Mouse (Mus musculus): Measurements from ENCODE around the gene Ugt1a8. TPM values are rescaled to one million over a fixed set of nuclear protein-coding genes. Genes with fewer than 3 reads are reported as not detected.

Ugt1a8 gene
- polyA plus RNA-seq, 1 experiment from 2014 or later, result not detected

- 84% methylated on average over 2 of the region's 2 CpGs for WGBS
- H3K4me1 ChIP-seq (ENCODE audit: control insufficient read depth, insufficient read depth, low read depth, low read length), result no peaks in the 10 kb centered on the region
- no peaks in the 10 kb centered on the region for H3K36me3 ChIP-seq (ENCODE audit: control insufficient read depth, insufficient read depth, low read length)
- H3K27ac ChIP-seq (ENCODE audit: low read depth, low read length), result no peak overlapping the region
- H3K9me3 ChIP-seq (ENCODE audit: control insufficient read depth, low read length), result peaks cover 64% of the 10 kb centered on the region
- H3K27me3 ChIP-seq (replicated peaks; ENCODE audit: control insufficient read depth, insufficient read depth, low read length), result no peaks in the 10 kb centered on the region
- H3K4me2 ChIP-seq (ENCODE audit: low read length), result no peak overlapping the region
- H3K9ac ChIP-seq (ENCODE audit: low read depth, low read length), result no peak overlapping the region
- H3K4me3 ChIP-seq (ENCODE audit: low read length), result no peak overlapping the region
- ATAC-seq, result no peak; the same call in 1 of the 2 replicates
Measured at GRCm38 (mm10) chr1:88213766-88214461, 126.3 kb downstream of the Ugt1a8 start.

GRCm38 (mm10) chr1:88214462-88214952 is 126.9 kb downstream of the Ugt1a8 start:
- no peak overlapping the region for H3K4me2 ChIP-seq (ENCODE audit: low read length)
- WGBS, result 81% methylated on average over 2 of the region's 2 CpGs
- H3K4me3 ChIP-seq (ENCODE audit: low read length), result no peak overlapping the region
- no peak for ATAC-seq
- H3K27ac ChIP-seq (ENCODE audit: low read depth, low read length), result no peak overlapping the region
- no peaks in the 10 kb centered on the region for H3K4me1 ChIP-seq (ENCODE audit: control insufficient read depth, insufficient read depth, low read depth, low read length)
- H3K9me3 ChIP-seq (ENCODE audit: control insufficient read depth, low read length), result peaks cover 64% of the 10 kb centered on the region
- H3K9ac ChIP-seq (ENCODE audit: low read depth, low read length), result no peak overlapping the region
- no peaks in the 10 kb centered on the region for H3K27me3 ChIP-seq (replicated peaks; ENCODE audit: control insufficient read depth, insufficient read depth, low read length)
- no peaks in the 10 kb centered on the region for H3K36me3 ChIP-seq (ENCODE audit: control insufficient read depth, insufficient read depth, low read length)

- no peak for ATAC-seq
- H3K4me1 ChIP-seq (ENCODE audit: control insufficient read depth, insufficient read depth, low read depth, low read length), result no peaks in the 10 kb centered on the region
- peaks cover 61% of the 10 kb centered on the region for H3K9me3 ChIP-seq (ENCODE audit: control insufficient read depth, low read length)
- no peak overlapping the region for H3K27ac ChIP-seq (ENCODE audit: low read depth, low read length)
- no peaks in the 10 kb centered on the region for H3K36me3 ChIP-seq (ENCODE audit: control insufficient read depth, insufficient read depth, low read length)
- no peak overlapping the region for H3K4me2 ChIP-seq (ENCODE audit: low read length)
- no peak overlapping the region for H3K9ac ChIP-seq (ENCODE audit: low read depth, low read length)
- H3K4me3 ChIP-seq (ENCODE audit: low read length), result no peak overlapping the region
- WGBS, result 70% methylated on average over 10 of the region's 10 CpGs
- no peaks in the 10 kb centered on the region for H3K27me3 ChIP-seq (replicated peaks; ENCODE audit: control insufficient read depth, insufficient read depth, low read length)
Measured at GRCm38 (mm10) chr1:88215466-88216380, 128.1 kb downstream of the Ugt1a8 start.

GRCm38 (mm10) chr1:88216551-88216950 is 128.9 kb downstream of the Ugt1a8 start:
- no peak overlapping the region for H3K4me2 ChIP-seq (ENCODE audit: low read length)
- 56% methylated on average over 2 of the region's 2 CpGs for WGBS
- no peak overlapping the region for H3K27ac ChIP-seq (ENCODE audit: low read depth, low read length)
- H3K9ac ChIP-seq (ENCODE audit: low read depth, low read length), result no peak overlapping the region
- H3K27me3 ChIP-seq (replicated peaks; ENCODE audit: control insufficient read depth, insufficient read depth, low read length), result no peaks in the 10 kb centered on the region
- no peak overlapping the region for H3K4me3 ChIP-seq (ENCODE audit: low read length)
- no peak for ATAC-seq
- no peaks in the 10 kb centered on the region for H3K4me1 ChIP-seq (ENCODE audit: control insufficient read depth, insufficient read depth, low read depth, low read length)
- no peaks in the 10 kb centered on the region for H3K36me3 ChIP-seq (ENCODE audit: control insufficient read depth, insufficient read depth, low read length)
- H3K9me3 ChIP-seq (ENCODE audit: control insufficient read depth, low read length), result peaks cover 58% of the 10 kb centered on the region

- 65% methylated on average over 2 of the region's 2 CpGs for WGBS
- H3K4me2 ChIP-seq (ENCODE audit: low read length), result no peak overlapping the region
- H3K4me1 ChIP-seq (ENCODE audit: control insufficient read depth, insufficient read depth, low read depth, low read length), result no peaks in the 10 kb centered on the region
- no peaks in the 10 kb centered on the region for H3K36me3 ChIP-seq (ENCODE audit: control insufficient read depth, insufficient read depth, low read length)
- ATAC-seq, result no peak
- H3K4me3 ChIP-seq (ENCODE audit: low read length), result no peak overlapping the region
- no peak overlapping the region for H3K9ac ChIP-seq (ENCODE audit: low read depth, low read length)
- no peaks in the 10 kb centered on the region for H3K27me3 ChIP-seq (replicated peaks; ENCODE audit: control insufficient read depth, insufficient read depth, low read length)
- H3K9me3 ChIP-seq (ENCODE audit: control insufficient read depth, low read length), result peaks cover 54% of the 10 kb centered on the region
- H3K27ac ChIP-seq (ENCODE audit: low read depth, low read length), result no peak overlapping the region
Measured at GRCm38 (mm10) chr1:88217144-88217543, 129.5 kb downstream of the Ugt1a8 start.

- Histone ChIP-seq H3K27me3 (replicated peaks; ENCODE audit: control insufficient read depth, insufficient read depth, low read length) (no peaks in the 10 kb centered on the region), H3K4me2 (ENCODE audit: low read length) (no peak overlapping the region), H3K36me3 (ENCODE audit: control insufficient read depth, insufficient read depth, low read length) (no peaks in the 10 kb centered on the region), H3K9ac (ENCODE audit: low read depth, low read length) (no peak overlapping the region), H3K27ac (ENCODE audit: low read depth, low read length) (no peak overlapping the region), H3K4me3 (ENCODE audit: low read length) (no peak overlapping the region), H3K9me3 (ENCODE audit: control insufficient read depth, low read length) (peaks cover 51% of the 10 kb centered on the region), H3K4me1 (ENCODE audit: control insufficient read depth, insufficient read depth, low read depth, low read length) (no peaks in the 10 kb centered on the region)
- WGBS, result 41% methylated on average over 3 of the region's 3 CpGs
- ATAC-seq, result no peak
Measured at GRCm38 (mm10) chr1:88217576-88217975, 130.0 kb downstream of the Ugt1a8 start.

GRCm38 (mm10) chr1:88218051-88218450 is 130.4 kb downstream of the Ugt1a8 start:
- Histone ChIP-seq H3K4me2 (ENCODE audit: low read length) (no peak overlapping the region), H3K27ac (ENCODE audit: low read depth, low read length) (no peak overlapping the region), H3K4me1 (ENCODE audit: control insufficient read depth, insufficient read depth, low read depth, low read length) (no peaks in the 10 kb centered on the region), H3K27me3 (replicated peaks; ENCODE audit: control insufficient read depth, insufficient read depth, low read length) (no peaks in the 10 kb centered on the region), H3K4me3 (ENCODE audit: low read length) (no peak overlapping the region), H3K36me3 (ENCODE audit: control insufficient read depth, insufficient read depth, low read length) (no peaks in the 10 kb centered on the region), H3K9me3 (ENCODE audit: control insufficient read depth, low read length) (peaks cover 47% of the 10 kb centered on the region), H3K9ac (ENCODE audit: low read depth, low read length) (no peak overlapping the region)
- ATAC-seq, result no peak
- WGBS, result 75% methylated on average over 9 of the region's 9 CpGs

GRCm38 (mm10) chr1:88218591-88218990 is 131.0 kb downstream of the Ugt1a8 start:
- 52% methylated on average over 4 of the region's 4 CpGs for WGBS

GRCm38 (mm10) chr1:88219054-88219453 is 131.4 kb downstream of the Ugt1a8 start:
- WGBS, result 26% methylated on average over 1 of the region's 1 CpGs
- no peaks in the 10 kb centered on the region for H3K36me3 ChIP-seq (ENCODE audit: control insufficient read depth, insufficient read depth, low read length)

More at GRCm38 (mm10) chr1:88218591-88218990, 131.0 kb downstream of the Ugt1a8 start:
- Histone ChIP-seq H3K27me3 (replicated peaks; ENCODE audit: control insufficient read depth, insufficient read depth, low read length) (no peaks in the 10 kb centered on the region), H3K9ac (ENCODE audit: low read depth, low read length) (no peak overlapping the region), H3K4me2 (ENCODE audit: low read length) (no peak overlapping the region), H3K4me1 (ENCODE audit: control insufficient read depth, insufficient read depth, low read depth, low read length) (no peaks in the 10 kb centered on the region), H3K4me3 (ENCODE audit: low read length) (no peak overlapping the region), H3K27ac (ENCODE audit: low read depth, low read length) (no peak overlapping the region), H3K36me3 (ENCODE audit: control insufficient read depth, insufficient read depth, low read length) (no peaks in the 10 kb centered on the region), H3K9me3 (ENCODE audit: control insufficient read depth, low read length) (peaks cover 41% of the 10 kb centered on the region)
- no peak for ATAC-seq

More at GRCm38 (mm10) chr1:88219054-88219453, 131.4 kb downstream of the Ugt1a8 start:
- no peaks in the 10 kb centered on the region for H3K4me1 ChIP-seq (ENCODE audit: control insufficient read depth, insufficient read depth, low read depth, low read length)
- no peak overlapping the region for H3K4me2 ChIP-seq (ENCODE audit: low read length)
- H3K9ac ChIP-seq (ENCODE audit: low read depth, low read length), result no peak overlapping the region
- H3K9me3 ChIP-seq (ENCODE audit: control insufficient read depth, low read length), result peaks cover 37% of the 10 kb centered on the region
- H3K4me3 ChIP-seq (ENCODE audit: low read length), result no peak overlapping the region
- H3K27me3 ChIP-seq (replicated peaks; ENCODE audit: control insufficient read depth, insufficient read depth, low read length), result no peaks in the 10 kb centered on the region
- no peak for ATAC-seq
- H3K27ac ChIP-seq (ENCODE audit: low read depth, low read length), result no peak overlapping the region

All from hindbrain, embryonic 16.5 days (tissue).